Mouse (Mus musculus): ENCODE results near the gene Btbd17. TPM values are rescaled to one million over a fixed set of nuclear protein-coding genes. Genes with fewer than 3 reads are reported as not detected.

Gene Btbd17
- polyA plus RNA-seq, 2 experiments = not detected

DNA sequence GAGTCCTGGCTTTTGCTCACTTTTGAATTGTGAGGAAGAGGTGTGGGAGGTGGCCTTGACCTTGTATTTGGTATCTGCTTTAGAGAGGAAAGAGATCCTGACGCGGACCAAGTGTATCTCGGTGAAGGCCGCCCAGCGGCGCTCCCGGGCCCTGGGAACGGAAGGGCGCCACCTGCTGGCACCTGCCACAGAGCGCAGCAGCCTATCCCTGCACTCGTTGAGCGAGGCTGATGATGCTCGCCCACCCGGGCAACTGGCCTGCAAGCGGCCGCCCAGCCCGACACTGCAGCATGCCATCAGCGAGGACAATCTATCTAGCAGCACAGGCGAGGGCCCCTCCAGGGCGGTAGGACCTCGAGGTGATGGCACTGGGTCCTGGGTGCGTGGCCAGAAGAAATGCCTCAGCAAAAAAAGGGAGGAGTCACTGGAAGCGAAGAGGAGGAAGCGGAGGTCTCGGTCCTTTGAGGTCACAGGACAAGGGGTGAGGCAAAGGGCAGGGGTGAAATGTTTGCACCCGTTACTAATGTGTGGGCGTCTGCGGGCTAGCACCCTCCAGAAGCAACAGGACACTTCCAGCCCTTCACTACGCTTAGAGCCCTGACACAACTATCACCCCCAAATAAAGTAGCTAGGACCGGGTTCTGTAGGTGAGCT lies 6.6 kb downstream of the Btbd17 start:
- H3K9ac ChIP-seq (replicated peaks) = no peak overlapping the region
- 0 out of 2 replicates have a peak, but pooled peaks have one; percentile 31 for ATAC-seq (ENCODE audit: insufficient read depth)
- peak in 1 of 3 experiments; percentile 17 for DNase-seq (ENCODE audit: low read depth in 3 of 3, low spot score in 3 of 3)
- H3K27ac ChIP-seq = no peak overlapping the region
- no peaks in the 10 kb centered on the region for H3K36me3 ChIP-seq (replicated peaks; ENCODE audit: control insufficient read depth, insufficient read depth, low read depth)
- H3K27me3 ChIP-seq (ENCODE audit: control insufficient read depth, insufficient read depth, low read length) = peaks cover 61% of the 10 kb centered on the region
- H3K4me2 ChIP-seq (ENCODE audit: low read depth) = no peak overlapping the region; the same call in 1 of the 2 replicates
- TF ChIP-seq CTCF (IDR thresholded peaks at IDR 0.05; ENCODE audit: low read depth) (peak; percentile 91), EP300 (IDR thresholded peaks at IDR 0.05; ENCODE audit: low read depth) (no peak)
- WGBS (ENCODE audit: insufficient replicate concordance) = 5% methylated on average over 30 of the region's 30 CpGs
- H3K4me1 ChIP-seq (replicated peaks; ENCODE audit: control insufficient read depth in 2 of 2, insufficient read depth in 2 of 2, low read length in 1 of 2) = no peaks in the 10 kb centered on the region
- no peak overlapping the region for H3K4me3 ChIP-seq (ENCODE audit: insufficient read depth in 1 of 2, low read depth in 2 of 2, low read length in 2 of 2)
- H3K9me3 ChIP-seq (ENCODE audit: control insufficient read depth, low read length) = no peaks in the 10 kb centered on the region

GRCm38 (mm10) chr11:114787611-114788010 lies 8.1 kb downstream of the Btbd17 start:
- Histone ChIP-seq H3K9ac (replicated peaks) (no peak overlapping the region), H3K4me3 (ENCODE audit: insufficient read depth in 1 of 2, low read depth in 2 of 2, low read length in 2 of 2) (no peak overlapping the region), H3K27me3 (ENCODE audit: control insufficient read depth, insufficient read depth, low read length) (peaks cover 51% of the 10 kb centered on the region), H3K9me3 (ENCODE audit: control insufficient read depth, low read length) (no peaks in the 10 kb centered on the region), H3K27ac (no peak overlapping the region), H3K4me2 (ENCODE audit: low read depth) (no peak overlapping the region), H3K36me3 (replicated peaks; ENCODE audit: control insufficient read depth, insufficient read depth, low read depth) (no peaks in the 10 kb centered on the region), H3K4me1 (replicated peaks; ENCODE audit: control insufficient read depth in 2 of 2, insufficient read depth in 2 of 2, low read length in 1 of 2) (no peaks in the 10 kb centered on the region)
- DNase-seq (ENCODE audit: low read depth in 3 of 3, low spot score in 3 of 3) = no peak
- TF ChIP-seq CTCF (IDR thresholded peaks at IDR 0.05; ENCODE audit: low read depth) (no peak), EP300 (IDR thresholded peaks at IDR 0.05; ENCODE audit: low read depth) (no peak)
- WGBS (ENCODE audit: insufficient replicate concordance) = 61% methylated on average over 3 of the region's 3 CpGs
- no peak for ATAC-seq (ENCODE audit: insufficient read depth)

DNA sequence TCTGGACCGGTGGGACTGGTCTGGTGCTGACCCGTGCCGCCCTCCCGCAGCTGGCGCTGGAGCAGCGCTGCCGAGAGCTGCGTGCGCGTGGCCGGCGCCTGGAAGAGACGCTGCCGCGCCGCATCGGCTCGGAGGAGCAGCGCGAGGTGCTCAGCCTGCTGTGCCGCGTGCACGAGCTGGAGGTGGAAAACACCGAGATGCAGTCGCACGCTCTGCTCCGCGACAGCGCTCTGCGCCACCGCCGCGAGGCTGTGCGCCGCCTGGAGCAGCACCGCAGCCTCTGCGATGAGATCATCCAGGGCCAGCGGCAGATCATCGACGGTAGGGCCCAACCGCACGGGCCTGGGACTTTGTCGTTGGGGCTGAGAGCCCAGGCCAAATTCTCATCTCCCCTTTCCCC lies 9.4 kb downstream of the Btbd17 start:
- TF ChIP-seq EP300 (IDR thresholded peaks at IDR 0.05; ENCODE audit: low read depth) (no peak), CTCF (IDR thresholded peaks at IDR 0.05; ENCODE audit: low read depth) (no peak)
- Histone ChIP-seq H3K27ac (no peak overlapping the region), H3K27me3 (ENCODE audit: control insufficient read depth, insufficient read depth, low read length) (peaks cover 39% of the 10 kb centered on the region), H3K9ac (replicated peaks) (no peak overlapping the region), H3K36me3 (replicated peaks; ENCODE audit: control insufficient read depth, insufficient read depth, low read depth) (no peaks in the 10 kb centered on the region), H3K4me1 (replicated peaks; ENCODE audit: control insufficient read depth in 2 of 2, insufficient read depth in 2 of 2, low read length in 1 of 2) (no peaks in the 10 kb centered on the region), H3K4me3 (ENCODE audit: insufficient read depth in 1 of 2, low read depth in 2 of 2, low read length in 2 of 2) (no peak overlapping the region), H3K9me3 (ENCODE audit: control insufficient read depth, low read length) (no peaks in the 10 kb centered on the region), H3K4me2 (ENCODE audit: low read depth) (no peak overlapping the region)
- ATAC-seq (ENCODE audit: insufficient read depth) = no peak
- 4% methylated on average over 43 of the region's 43 CpGs for WGBS (ENCODE audit: insufficient replicate concordance)
- no peak for DNase-seq (ENCODE audit: low read depth in 3 of 3, low spot score in 3 of 3)

DNA sequence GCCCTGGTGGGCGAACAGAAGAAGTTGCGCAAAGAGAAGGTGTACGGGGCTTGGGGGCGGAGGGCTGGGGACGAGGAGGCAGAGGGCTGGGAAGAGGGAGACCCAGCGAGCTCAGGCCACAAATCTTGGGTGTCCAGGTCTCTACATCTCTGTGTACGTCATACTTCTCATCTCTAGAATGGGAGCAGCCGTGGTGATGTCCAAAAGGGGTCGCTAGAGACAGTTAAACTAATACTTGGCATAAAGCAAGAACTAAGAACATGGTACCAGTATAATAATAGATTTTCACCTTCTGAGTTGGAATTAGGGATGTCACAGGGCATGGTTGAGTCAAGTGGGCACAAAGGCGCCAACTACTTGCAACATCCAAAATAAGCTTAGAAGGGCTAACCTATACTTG lies 9.9 kb downstream of the Btbd17 start:
- Histone ChIP-seq H3K4me2 (ENCODE audit: low read depth) (no peak overlapping the region), H3K9me3 (ENCODE audit: control insufficient read depth, low read length) (no peaks in the 10 kb centered on the region), H3K27ac (no peak overlapping the region), H3K4me3 (ENCODE audit: insufficient read depth in 1 of 2, low read depth in 2 of 2, low read length in 2 of 2) (no peak overlapping the region), H3K27me3 (ENCODE audit: control insufficient read depth, insufficient read depth, low read length) (peaks cover 34% of the 10 kb centered on the region), H3K9ac (replicated peaks) (no peak overlapping the region), H3K4me1 (replicated peaks; ENCODE audit: control insufficient read depth in 2 of 2, insufficient read depth in 2 of 2, low read length in 1 of 2) (no peaks in the 10 kb centered on the region), H3K36me3 (replicated peaks; ENCODE audit: control insufficient read depth, insufficient read depth, low read depth) (no peaks in the 10 kb centered on the region)
- WGBS (ENCODE audit: insufficient replicate concordance) = 40% methylated on average over 10 of the region's 10 CpGs
- ATAC-seq (ENCODE audit: insufficient read depth) = no peak
- DNase-seq (ENCODE audit: low read depth in 3 of 3, low spot score in 3 of 3) = no peak
- TF ChIP-seq CTCF (IDR thresholded peaks at IDR 0.05; ENCODE audit: low read depth) (no peak), EP300 (IDR thresholded peaks at IDR 0.05; ENCODE audit: low read depth) (no peak)

DNA sequence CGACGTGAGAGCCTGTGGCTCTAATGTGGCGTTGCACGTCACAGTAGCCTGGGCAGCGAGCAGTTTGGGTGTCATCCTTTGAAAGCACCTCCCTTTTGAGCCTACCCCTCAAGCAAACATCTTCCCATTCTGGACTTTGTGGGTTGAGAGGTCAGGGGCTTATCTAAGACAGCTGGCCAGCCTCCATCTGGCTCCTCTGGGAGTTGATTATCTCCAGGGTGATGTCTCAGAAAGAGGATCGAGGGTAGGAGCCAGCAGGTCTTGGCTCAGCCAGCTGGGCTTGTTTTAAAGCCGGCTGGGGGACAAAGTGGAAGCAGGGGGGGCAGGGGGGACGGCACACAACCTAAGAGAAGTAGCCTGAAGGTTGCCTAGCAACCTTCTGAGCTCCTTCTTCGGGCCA lies 15.7 kb downstream of the Btbd17 start:
- no peak for TF ChIP-seq CTCF (IDR thresholded peaks at IDR 0.05; ENCODE audit: low read depth)
- no peak for TF ChIP-seq EP300 (IDR thresholded peaks at IDR 0.05; ENCODE audit: low read depth)
- ATAC-seq (ENCODE audit: insufficient read depth) = no peak
- H3K27me3 ChIP-seq (ENCODE audit: control insufficient read depth, insufficient read depth, low read length) = no peaks in the 10 kb centered on the region; the same call in 1 of the 2 replicates

More for the DNA sequence above, 15.7 kb downstream of the Btbd17 start:
- Histone ChIP-seq H3K27ac (no peak overlapping the region), H3K9ac (replicated peaks) (no peak overlapping the region), H3K9me3 (ENCODE audit: control insufficient read depth, low read length) (no peaks in the 10 kb centered on the region), H3K36me3 (replicated peaks; ENCODE audit: control insufficient read depth, insufficient read depth, low read depth) (no peaks in the 10 kb centered on the region), H3K4me1 (replicated peaks; ENCODE audit: control insufficient read depth in 2 of 2, insufficient read depth in 2 of 2, low read length in 1 of 2) (no peaks in the 10 kb centered on the region), H3K4me2 (ENCODE audit: low read depth) (no peak overlapping the region), H3K4me3 (ENCODE audit: insufficient read depth in 1 of 2, low read depth in 2 of 2, low read length in 2 of 2) (no peak overlapping the region)
- WGBS (ENCODE audit: insufficient replicate concordance) = 34% methylated on average over 9 of the region's 9 CpGs
- DNase-seq (ENCODE audit: low read depth in 3 of 3, low spot score in 3 of 3) = no peak
